Mouse (Mus musculus) midbrain, embryonic 10.5 days (tissue): ENCODE measurements at regions not wholly inside any gene's neighbourhood (a gene's known extent, or its start where the extent isn't known, plus 50 kb on each side); places are given as distances from the start of the nearest gene placed in this dataset.

Source experiments
- DNase-seq: peaks from one replicate; pipeline ENCODE4 v3.0.0-alpha.2; 2017; ENCODE audit warnings: low spot score
- H3K27ac ChIP-seq: fragments of 300-500 bp; sonication (generic); replicated peaks from 2 replicates; pipeline ENCODE4 v1.5.1; 2016; ENCODE audit warnings: mild to moderate bottlenecking
- H3K27me3 ChIP-seq: fragments of 300-500 bp; sonication (generic); 2 replicates; pipeline ENCODE4 v1.6.1; 2016; ENCODE audit warnings: low read depth, mild to moderate bottlenecking; ENCODE audit not compliant: poor library complexity, severe bottlenecking
- H3K36me3 ChIP-seq: fragments of 300-500 bp; sonication (generic); 2 replicates; pipeline ENCODE4 v1.6.1; 2016; ENCODE audit warnings: mild to moderate bottlenecking, moderate library complexity
- H3K4me1 ChIP-seq: fragments of 300-500 bp; sonication (generic); 2 replicates; pipeline ENCODE4 v1.6.1; 2016
- H3K4me3 ChIP-seq: fragments of 300-500 bp; sonication (generic); 2 replicates; pipeline ENCODE4 v1.5.1; 2016; ENCODE audit warnings: mild to moderate bottlenecking, moderate library complexity
- H3K9me3 ChIP-seq: fragments of 300-500 bp; sonication (generic); replicated peaks from 2 replicates; pipeline ENCODE4 v1.6.1; 2016; ENCODE audit warnings: mild to moderate bottlenecking
- WGBS: fragments of 180-500 bp; shearing (Covaris S2); methylation state at CpG from one replicate; pipeline ENCODE4 v1.1.7; 2016; 5-methylcytosine and 5-hydroxymethylcytosine counted together

GRCm38 (mm10) chr1:76392536-76392935 lies 846.5 kb downstream of the Slc4a3 start:
- Histone ChIP-seq H3K27me3 (no peaks in the 10 kb centered on the region), H3K9me3 (no peaks in the 10 kb centered on the region), H3K36me3 (no peaks in the 10 kb centered on the region), H3K4me1 (peaks cover 4% of the 10 kb centered on the region; the same call in 1 of the 2 replicates), H3K4me3 (no peak overlapping the region), H3K27ac (no peak overlapping the region)
- WGBS: 73% methylated on average over 6 of the region's 6 CpGs
- DNase-seq: no peak

GRCm38 (mm10) chr1:76394038-76394437 lies 848.0 kb downstream of the Slc4a3 start:
- no peaks in the 10 kb centered on the region for H3K36me3 ChIP-seq

DNA sequence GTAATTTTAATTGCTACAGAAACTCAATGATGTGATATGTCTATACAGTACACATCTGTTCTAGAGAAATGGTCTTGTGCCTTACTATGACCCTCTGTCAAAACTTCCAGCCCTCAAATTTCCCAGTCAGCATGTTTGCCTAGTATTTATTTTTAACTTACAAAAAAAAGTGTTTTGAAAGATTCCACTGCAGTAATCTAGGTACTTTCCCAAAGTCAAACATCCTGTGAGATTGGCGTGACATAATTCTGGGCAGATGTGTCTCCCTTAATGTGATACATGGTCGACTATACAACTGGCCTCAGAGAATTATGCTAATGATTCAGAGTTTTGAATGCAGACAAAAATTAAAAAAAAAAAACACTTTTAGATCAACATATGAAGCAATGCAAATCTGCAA lies 856.8 kb downstream of the Slc4a3 start:
- H3K27ac ChIP-seq: no peak overlapping the region
- DNase-seq: no peak
- no peaks in the 10 kb centered on the region for H3K4me1 ChIP-seq
- H3K9me3 ChIP-seq: no peaks in the 10 kb centered on the region
- WGBS: 76% methylated on average over 2 of the region's 2 CpGs
- H3K27me3 ChIP-seq: no peaks in the 10 kb centered on the region
- no peaks in the 10 kb centered on the region for H3K36me3 ChIP-seq
- no peak overlapping the region for H3K4me3 ChIP-seq

More at GRCm38 (mm10) chr1:76394038-76394437, 848.0 kb downstream of the Slc4a3 start:
- Histone ChIP-seq H3K9me3 (no peaks in the 10 kb centered on the region), H3K4me3 (no peak overlapping the region), H3K27me3 (no peaks in the 10 kb centered on the region), H3K27ac (no peak overlapping the region), H3K4me1 (peaks cover 4% of the 10 kb centered on the region; the same call in 1 of the 2 replicates)
- 91% methylated on average over 8 of the region's 8 CpGs for WGBS
- DNase-seq: no peak

DNA sequence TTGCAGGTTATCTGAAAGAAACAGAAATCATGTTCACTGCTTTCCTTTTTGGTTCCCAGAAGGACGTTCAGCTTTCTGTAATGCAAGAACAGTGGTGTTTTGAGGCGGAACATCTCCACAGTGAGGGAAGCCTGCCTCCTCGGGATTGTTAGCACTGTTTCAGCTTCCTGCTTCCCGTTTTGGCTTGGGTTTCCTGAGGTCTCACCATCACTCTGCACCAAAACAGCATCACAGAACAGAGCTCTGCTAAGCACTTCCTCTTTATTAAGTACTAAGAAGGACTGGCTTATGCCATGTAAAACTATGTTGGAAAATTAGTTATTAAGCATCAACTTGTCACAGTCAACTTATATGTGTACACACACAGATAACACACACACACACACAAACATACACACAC lies 857.9 kb downstream of the Slc4a3 start:
- WGBS: 70% methylated on average over 4 of the region's 4 CpGs
- H3K9me3 ChIP-seq: no peaks in the 10 kb centered on the region
- no peaks in the 10 kb centered on the region for H3K27me3 ChIP-seq
- DNase-seq: no peak
- no peak overlapping the region for H3K27ac ChIP-seq
- H3K4me1 ChIP-seq: no peaks in the 10 kb centered on the region
- no peak overlapping the region for H3K4me3 ChIP-seq
- no peaks in the 10 kb centered on the region for H3K36me3 ChIP-seq

DNA sequence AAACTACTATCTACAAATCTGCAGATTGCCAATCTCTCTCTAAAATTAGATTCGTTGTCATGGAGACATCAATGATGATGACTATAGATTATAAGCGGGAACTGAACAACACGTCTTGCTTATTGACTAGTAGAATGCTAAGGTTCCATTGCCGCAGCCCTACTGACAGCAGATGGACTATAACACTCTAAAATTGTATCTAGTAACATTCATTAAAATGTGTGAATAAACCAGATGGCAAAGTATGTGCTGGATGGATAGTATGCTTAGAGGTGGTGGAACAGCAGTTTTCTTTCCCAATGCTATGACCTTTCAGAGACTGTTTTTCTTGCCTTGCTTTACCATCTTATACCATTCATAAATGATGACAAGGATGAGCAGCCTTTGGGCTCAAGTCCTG lies 864.7 kb downstream of the Slc4a3 start:
- no peak for DNase-seq
- no peaks in the 10 kb centered on the region for H3K9me3 ChIP-seq
- WGBS: 89% methylated on average over 4 of the region's 4 CpGs

GRCm38 (mm10) chr1:76420525-76420924 lies 874.5 kb downstream of the Slc4a3 start:
- Histone ChIP-seq H3K27ac (no peak overlapping the region), H3K27me3 (no peaks in the 10 kb centered on the region), H3K9me3 (no peaks in the 10 kb centered on the region), H3K4me1 (no peaks in the 10 kb centered on the region), H3K4me3 (no peak overlapping the region), H3K36me3 (no peaks in the 10 kb centered on the region)
- no peak for DNase-seq
- 89% methylated on average over 9 of the region's 9 CpGs for WGBS

More for the DNA sequence above, 864.7 kb downstream of the Slc4a3 start:
- Histone ChIP-seq H3K27ac (no peak overlapping the region), H3K36me3 (no peaks in the 10 kb centered on the region), H3K4me1 (no peaks in the 10 kb centered on the region), H3K4me3 (no peak overlapping the region), H3K27me3 (no peaks in the 10 kb centered on the region)

DNA sequence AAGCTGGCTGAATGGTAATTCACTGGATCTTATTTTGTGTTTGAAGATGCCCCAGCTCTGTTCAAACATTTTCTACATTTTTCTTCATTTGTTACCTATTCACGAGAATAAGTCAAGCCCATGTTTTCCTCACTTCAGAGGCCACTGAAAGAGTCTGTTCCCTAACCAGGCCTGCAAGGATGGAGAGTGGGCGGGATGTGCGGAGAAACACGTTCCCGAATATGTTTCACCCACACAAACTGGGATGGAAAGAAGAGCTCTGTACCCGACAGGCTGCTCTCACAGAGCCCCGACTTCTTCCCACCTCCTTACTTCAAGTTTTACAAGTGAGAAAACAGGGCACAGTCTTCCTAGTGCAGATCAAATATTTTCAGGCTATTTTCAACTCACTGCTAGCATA lies 881.4 kb downstream of the Slc4a3 start:
- H3K36me3 ChIP-seq: no peaks in the 10 kb centered on the region
- H3K9me3 ChIP-seq: no peaks in the 10 kb centered on the region
- DNase-seq: no peak
- H3K4me1 ChIP-seq: no peaks in the 10 kb centered on the region
- H3K27me3 ChIP-seq: no peaks in the 10 kb centered on the region
- no peak overlapping the region for H3K4me3 ChIP-seq
- H3K27ac ChIP-seq: no peak overlapping the region
- WGBS: 83% methylated on average over 7 of the region's 7 CpGs

DNA sequence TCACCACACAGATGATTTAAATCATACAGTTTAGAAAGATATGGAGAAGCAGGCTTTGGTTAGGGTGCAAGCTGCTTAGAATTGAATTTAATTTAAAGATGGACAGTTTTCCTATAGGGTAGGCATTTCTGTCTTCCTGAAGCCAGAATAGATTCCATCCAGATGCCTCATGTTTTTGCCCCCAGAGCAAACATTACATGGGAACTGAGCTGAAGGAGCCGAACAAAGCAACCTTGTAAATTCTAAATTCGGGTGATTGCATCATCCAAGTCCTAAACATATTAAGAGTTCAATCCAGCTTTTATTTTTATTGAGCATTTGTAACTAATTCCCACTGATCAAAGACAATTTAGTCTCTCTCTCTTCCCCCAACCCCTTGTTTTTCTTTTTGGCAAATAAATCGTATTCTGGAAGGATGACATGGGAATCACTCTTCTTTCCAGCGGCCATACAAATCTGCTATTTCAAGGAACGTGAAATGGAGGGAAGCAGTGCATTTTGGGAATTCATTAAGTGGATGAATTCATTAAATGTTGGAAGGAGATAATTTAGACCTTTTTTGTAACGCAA lies 884.1 kb downstream of the Slc4a3 start:
- 85% methylated on average over 6 of the region's 6 CpGs for WGBS
- H3K4me3 ChIP-seq: no peak overlapping the region
- no peaks in the 10 kb centered on the region for H3K36me3 ChIP-seq
- no peaks in the 10 kb centered on the region for H3K9me3 ChIP-seq
- H3K27ac ChIP-seq: no peak overlapping the region
- no peak for DNase-seq
- H3K4me1 ChIP-seq: peaks cover 15% of the 10 kb centered on the region
- no peaks in the 10 kb centered on the region; the same call in 1 of the 2 replicates for H3K27me3 ChIP-seq

- Histone ChIP-seq H3K9me3 (no peaks in the 10 kb centered on the region), H3K27me3 (no peaks in the 10 kb centered on the region; the same call in 1 of the 2 replicates), H3K27ac (no peak overlapping the region), H3K36me3 (no peaks in the 10 kb centered on the region), H3K4me1 (peaks cover 15% of the 10 kb centered on the region), H3K4me3 (no peak overlapping the region)
- peak; percentile 19 for DNase-seq
- WGBS: 28% methylated on average over 6 of the region's 6 CpGs
These were observed 887.4 kb downstream of the Slc4a3 start for GRCm38 (mm10) chr1:76433481-76433941.

- no peak overlapping the region for H3K4me3 ChIP-seq
- no peaks in the 10 kb centered on the region for H3K9me3 ChIP-seq
- DNase-seq: no peak
- 82% methylated on average over 10 of the region's 10 CpGs for WGBS
- no peaks in the 10 kb centered on the region for H3K36me3 ChIP-seq
- no peak overlapping the region for H3K27ac ChIP-seq
- H3K4me1 ChIP-seq: no peaks in the 10 kb centered on the region
- no peaks in the 10 kb centered on the region for H3K27me3 ChIP-seq
These were observed 904.6 kb downstream of the Slc4a3 start for GRCm38 (mm10) chr1:76450539-76451214.

DNA sequence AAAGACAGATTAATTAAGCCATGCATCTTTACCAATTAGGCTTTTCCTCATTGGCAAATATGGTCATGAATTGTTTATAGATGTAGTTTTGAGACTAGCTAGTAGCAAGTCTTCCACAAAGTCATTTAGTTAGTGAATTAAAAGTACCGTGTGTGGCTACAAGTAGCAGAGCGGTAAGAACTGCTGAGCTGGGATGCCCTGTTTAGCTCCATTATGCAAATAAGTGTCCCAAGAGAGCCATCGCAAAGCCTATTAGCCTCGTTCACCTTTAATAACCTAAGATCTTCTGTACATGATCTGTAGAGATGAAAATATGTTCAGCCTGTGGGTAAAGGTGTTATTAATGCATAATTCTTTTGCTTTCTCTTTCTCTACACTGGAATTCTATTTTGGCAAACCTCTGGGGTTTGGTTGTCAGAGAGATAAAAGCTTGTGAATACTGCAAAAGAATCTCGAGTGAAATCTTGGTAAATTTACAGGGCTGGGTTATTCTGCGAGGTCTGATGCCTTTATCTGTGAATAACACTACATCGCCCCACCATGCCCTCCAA lies 907.2 kb downstream of the Slc4a3 start:
- Histone ChIP-seq H3K4me1 (no peaks in the 10 kb centered on the region), H3K36me3 (no peaks in the 10 kb centered on the region), H3K27ac (no peak overlapping the region), H3K9me3 (no peaks in the 10 kb centered on the region), H3K4me3 (no peak overlapping the region), H3K27me3 (no peaks in the 10 kb centered on the region)
- WGBS: 88% methylated on average over 7 of the region's 7 CpGs
- DNase-seq: no peak

- Histone ChIP-seq H3K27me3 (no peaks in the 10 kb centered on the region), H3K4me3 (no peak overlapping the region), H3K36me3 (no peaks in the 10 kb centered on the region), H3K9me3 (no peaks in the 10 kb centered on the region), H3K4me1 (no peaks in the 10 kb centered on the region), H3K27ac (no peak overlapping the region)
- no peak for DNase-seq
- 97% methylated on average over 2 of the region's 2 CpGs for WGBS
These were observed 920.5 kb downstream of the Slc4a3 start for GRCm38 (mm10) chr1:76466562-76466961.

DNA sequence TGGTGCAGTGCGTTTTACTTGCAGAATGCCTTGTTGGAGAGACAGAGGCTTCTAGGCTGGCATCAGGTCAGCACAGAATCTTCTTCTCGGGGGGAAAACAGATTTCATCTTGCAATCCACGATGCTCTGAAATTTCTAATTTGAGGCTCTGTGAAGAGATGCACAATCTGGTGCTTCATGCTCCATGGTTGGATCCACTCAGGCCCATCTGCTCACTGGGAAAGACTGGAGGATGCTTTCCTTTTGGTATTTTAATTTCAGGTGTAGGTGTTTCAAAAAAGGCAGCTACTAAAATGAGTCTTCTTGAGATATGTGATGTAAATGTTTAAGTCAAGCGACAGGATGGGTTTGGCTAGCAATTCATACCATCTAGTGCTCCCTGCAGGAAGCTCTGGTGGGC lies 938.1 kb downstream of the Slc4a3 start:
- 84% methylated on average over 4 of the region's 4 CpGs for WGBS
- H3K27ac ChIP-seq: no peak overlapping the region
- no peak for DNase-seq
- H3K9me3 ChIP-seq: no peaks in the 10 kb centered on the region
- H3K27me3 ChIP-seq: no peaks in the 10 kb centered on the region
- H3K4me3 ChIP-seq: no peak overlapping the region
- peaks cover 2% of the 10 kb centered on the region; the same call in 1 of the 2 replicates for H3K4me1 ChIP-seq
- no peaks in the 10 kb centered on the region for H3K36me3 ChIP-seq
